Mouse (Mus musculus) spleen, adult 2 months (tissue): ENCODE results near the gene Tnfaip6.

Source experiments
- CTCF ChIP-seq: fragments of 200-500 bp; IDR thresholded peaks from 2 replicates; pipeline ENCODE4 v1.5.1; 2011; ENCODE audit warnings: mild to moderate bottlenecking, inconsistent platforms; ENCODE audit not compliant: insufficient read depth, insufficient read length, insufficient replicate concordance; ENCODE audit errors: extremely low read depth
- POLR2A ChIP-seq: fragments of 200-500 bp; IDR thresholded peaks from 2 replicates; pipeline ENCODE4 v1.6.1; 2011; ENCODE audit warnings: low read depth, low read length, inconsistent platforms

GRCm38 (mm10) chr2:51989559-51989958 lies 48.2 kb upstream of the Tnfaip6 start:
- TF ChIP-seq CTCF (no peak), POLR2A (no peak)
